Mouse (Mus musculus): ENCODE measurements around the gene Max. TPM values are rescaled to one million over a fixed set of nuclear protein-coding genes. Genes with fewer than 3 reads are reported as not detected.

Gene Max
- polyA plus RNA-seq, 1 experiment from 2014 or later: 13.1 TPM

DNA sequence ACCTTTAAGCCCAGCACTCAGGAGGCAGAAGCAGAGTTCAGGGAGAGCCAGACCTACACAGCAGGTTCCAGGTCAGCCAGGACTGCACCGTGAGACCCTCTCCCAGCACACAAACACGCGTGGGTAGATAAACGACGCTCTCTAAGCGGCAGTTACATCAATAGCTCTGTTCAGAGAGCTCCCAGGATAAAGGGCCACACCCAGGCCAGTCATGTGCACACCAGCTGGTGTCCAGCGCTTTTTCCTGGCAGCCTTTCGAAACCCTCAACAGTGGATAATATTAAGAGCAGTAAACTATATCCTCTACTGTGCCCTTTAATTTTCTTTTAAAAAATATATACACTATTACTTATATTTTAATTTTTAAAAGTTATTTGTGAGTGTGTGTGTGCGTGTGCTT, 49.8 kb downstream of the Max start:
- no peaks in the 10 kb centered on the region for H3K4me1 ChIP-seq
- no peaks in the 10 kb centered on the region for H3K9me3 ChIP-seq
- H3K27me3 ChIP-seq: no peaks in the 10 kb centered on the region
- H3K4me2 ChIP-seq: no peak overlapping the region
- H3K4me3 ChIP-seq: no peak overlapping the region
- ATAC-seq (ENCODE audit: borderline replicate concordance, extremely low read depth, low FRiP score, low TSS enrichment): no peak
- H3K27ac ChIP-seq: no peak overlapping the region
- H3K36me3 ChIP-seq: 0 out of 2 replicates have a peak, but pooled peaks cover 8% of the 10 kb centered on the region
- 66% methylated on average over 9 of the region's 9 CpGs for WGBS
- no peak overlapping the region for H3K9ac ChIP-seq

DNA sequence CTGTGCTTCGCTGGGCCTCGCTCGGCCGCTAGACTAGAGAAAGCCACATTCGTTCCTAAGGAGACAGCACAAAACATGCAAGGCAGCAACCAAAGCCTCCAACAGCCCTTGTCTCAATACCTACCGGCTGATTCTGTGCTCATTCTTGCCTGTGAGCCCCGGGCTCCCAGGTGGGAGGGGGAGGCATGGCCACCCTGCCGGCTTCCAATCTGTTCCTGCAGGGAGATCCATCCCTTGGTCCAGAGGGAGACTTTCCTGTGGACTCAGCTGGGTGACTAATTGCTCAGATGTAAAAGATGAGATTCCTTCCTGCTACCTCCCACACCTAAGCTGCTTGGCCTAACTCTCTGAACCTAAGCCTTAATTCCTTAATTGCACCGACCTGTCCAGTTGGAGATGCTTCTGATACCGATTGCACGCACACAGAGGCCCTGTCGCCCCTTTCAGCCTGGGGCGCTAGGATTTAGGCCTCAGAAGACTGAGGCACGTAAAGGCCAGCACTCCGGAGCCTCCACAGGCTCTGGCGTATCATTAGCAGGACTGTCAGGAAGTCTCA, 50.8 kb downstream of the Max start:
- no peak overlapping the region for H3K27ac ChIP-seq
- ATAC-seq (ENCODE audit: borderline replicate concordance, extremely low read depth, low FRiP score, low TSS enrichment): no peak

DNA sequence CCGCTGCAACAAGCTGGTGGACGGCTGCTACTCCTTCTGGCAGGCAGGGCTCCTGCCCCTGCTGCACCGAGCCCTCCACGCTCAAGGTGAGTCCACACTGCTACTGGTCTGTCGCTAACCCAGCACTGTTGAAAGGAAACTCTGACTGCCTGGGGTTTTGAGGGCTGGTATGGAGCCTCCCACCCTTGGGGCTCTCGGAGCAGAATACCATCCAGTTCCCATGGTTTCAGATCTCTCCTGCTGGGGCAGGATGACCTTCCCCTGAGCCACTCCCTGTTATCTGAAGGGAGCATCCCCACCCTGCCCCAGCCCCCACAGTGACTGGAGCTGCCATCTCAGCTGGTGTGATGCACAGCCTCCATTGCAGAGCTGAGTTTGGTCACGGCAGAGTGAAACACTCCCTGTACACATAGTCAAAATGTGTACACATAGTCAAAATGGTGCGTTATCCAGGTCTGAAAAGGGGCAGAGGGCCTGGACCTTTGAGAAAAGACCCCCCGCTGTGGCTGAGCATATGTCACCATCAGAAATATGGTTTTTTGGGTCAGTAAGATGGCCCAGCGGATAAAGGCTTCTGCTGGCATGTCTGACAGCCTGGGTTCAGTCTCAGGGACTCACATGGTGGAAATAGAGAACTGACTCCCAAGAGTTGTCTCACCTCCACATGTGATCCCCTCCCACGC, 51.6 kb downstream of the Max start:
- Histone ChIP-seq H3K4me3 (no peak overlapping the region), H3K9ac (no peak overlapping the region), H3K4me1 (no peaks in the 10 kb centered on the region), H3K36me3 (0 out of 2 replicates have a peak, but pooled peaks cover 8% of the 10 kb centered on the region), H3K27ac (no peak overlapping the region), H3K27me3 (no peaks in the 10 kb centered on the region), H3K9me3 (no peaks in the 10 kb centered on the region), H3K4me2 (no peak overlapping the region)
- 81% methylated on average over 11 of the region's 11 CpGs for WGBS
- ATAC-seq (ENCODE audit: borderline replicate concordance, extremely low read depth, low FRiP score, low TSS enrichment): peak; percentile 31; the same call in 1 of the 2 replicates

More for the DNA sequence above, 50.8 kb downstream of the Max start:
- WGBS: 81% methylated on average over 16 of the region's 16 CpGs
- Histone ChIP-seq H3K27me3 (no peaks in the 10 kb centered on the region), H3K4me2 (no peak overlapping the region), H3K9ac (no peak overlapping the region), H3K36me3 (0 out of 2 replicates have a peak, but pooled peaks cover 8% of the 10 kb centered on the region), H3K4me1 (no peaks in the 10 kb centered on the region), H3K9me3 (no peaks in the 10 kb centered on the region), H3K4me3 (no peak overlapping the region)

DNA sequence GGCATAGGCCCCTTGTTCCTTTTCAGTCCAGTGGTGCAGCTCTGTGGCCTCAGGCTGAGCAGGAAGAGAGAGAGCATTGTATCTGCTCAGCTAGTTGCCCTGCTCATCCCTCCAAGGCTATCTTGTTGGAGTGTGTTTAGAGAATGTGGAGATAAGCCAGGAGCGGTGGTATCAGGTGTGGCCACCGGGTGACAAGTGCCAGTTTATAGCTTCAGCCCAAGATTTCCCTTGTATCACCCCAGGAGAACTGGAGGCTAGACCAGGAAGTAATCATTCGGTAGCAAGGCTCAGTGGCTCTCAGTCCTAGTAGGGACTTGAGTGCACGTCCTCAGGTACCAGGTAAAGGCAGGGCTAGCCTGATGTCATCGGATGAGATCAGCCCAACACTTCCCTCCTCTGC, 52.8 kb downstream of the Max start:
- 69% methylated on average over 5 of the region's 5 CpGs for WGBS
- no peak overlapping the region for H3K9ac ChIP-seq
- no peaks in the 10 kb centered on the region for H3K27me3 ChIP-seq
- no peaks in the 10 kb centered on the region for H3K4me1 ChIP-seq
- no peak overlapping the region for H3K4me3 ChIP-seq
- no peaks in the 10 kb centered on the region for H3K9me3 ChIP-seq
- peak; percentile 55; the same call in 1 of the 2 replicates for ATAC-seq (ENCODE audit: borderline replicate concordance, extremely low read depth, low FRiP score, low TSS enrichment)
- H3K27ac ChIP-seq: no peak overlapping the region
- no peak overlapping the region for H3K4me2 ChIP-seq
- 0 out of 2 replicates have a peak, but pooled peaks cover 8% of the 10 kb centered on the region for H3K36me3 ChIP-seq

DNA sequence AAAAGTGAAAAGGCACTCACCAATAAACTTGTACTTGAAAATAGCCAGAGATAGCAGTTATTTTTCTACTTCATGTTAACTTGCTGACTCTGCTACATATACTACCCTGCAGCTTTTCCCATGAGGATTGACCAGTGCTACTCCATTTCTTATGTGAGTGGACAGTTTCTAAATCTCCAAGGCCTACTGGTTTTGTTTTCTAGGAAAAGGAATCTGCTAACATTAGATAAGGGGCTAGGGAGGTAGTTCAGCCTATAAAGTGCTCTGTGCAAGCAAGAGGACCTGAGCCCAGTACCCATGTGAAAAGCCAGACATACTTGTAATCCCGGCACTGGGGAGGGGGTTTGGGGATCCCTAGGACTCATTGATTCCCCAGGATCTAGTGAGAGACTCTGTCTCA, 55.7 kb downstream of the Max start:
- Histone ChIP-seq H3K4me2 (no peak overlapping the region), H3K36me3 (0 out of 2 replicates have a peak, but pooled peaks cover 4% of the 10 kb centered on the region), H3K4me1 (no peaks in the 10 kb centered on the region), H3K9ac (no peak overlapping the region), H3K27me3 (no peaks in the 10 kb centered on the region), H3K9me3 (no peaks in the 10 kb centered on the region), H3K4me3 (no peak overlapping the region), H3K27ac (no peak overlapping the region)
- ATAC-seq (ENCODE audit: borderline replicate concordance, extremely low read depth, low FRiP score, low TSS enrichment): no peak
- WGBS: 80% methylated on average over 1 of the region's 1 CpGs

DNA sequence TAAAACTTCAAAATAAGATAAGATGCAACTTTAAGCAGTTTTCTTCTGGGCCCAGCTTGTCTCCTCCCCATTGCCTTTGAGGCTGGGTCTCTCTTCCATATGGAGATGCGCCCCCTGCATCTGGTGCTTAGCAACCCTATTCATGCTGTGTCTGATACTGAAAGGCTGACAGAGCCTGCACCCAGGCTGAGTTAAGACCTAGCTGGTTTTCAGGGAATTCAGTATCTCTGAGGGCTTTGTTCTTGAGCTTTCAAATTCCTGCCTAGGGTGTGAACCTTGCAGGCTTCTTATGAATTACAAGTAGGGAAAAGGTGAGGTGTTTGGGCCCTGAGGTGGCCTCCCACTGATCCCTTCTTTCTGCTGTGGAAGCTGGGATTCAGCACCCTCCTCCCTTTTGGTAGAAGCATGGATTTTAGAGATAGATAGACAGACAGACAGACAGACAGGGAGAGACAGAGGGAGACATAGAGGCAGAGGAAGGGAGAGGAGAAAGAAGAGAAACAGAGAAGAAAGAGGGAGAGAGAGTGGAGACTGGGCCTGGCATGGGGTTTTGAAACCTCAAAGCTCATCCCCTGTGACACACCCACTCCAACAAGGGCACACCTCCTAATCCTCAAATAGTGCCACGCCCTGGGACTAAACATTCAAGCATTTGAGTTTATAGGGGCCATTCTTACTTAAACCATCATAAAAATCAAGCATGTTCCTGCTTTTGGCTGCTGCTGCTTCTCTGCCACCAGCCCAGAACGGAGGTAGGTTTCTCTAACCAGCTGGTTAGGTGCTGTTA, 60.3 kb downstream of the Max start:
- Histone ChIP-seq H3K4me2 (no peak overlapping the region), H3K9me3 (no peaks in the 10 kb centered on the region), H3K4me1 (no peaks in the 10 kb centered on the region), H3K4me3 (no peak overlapping the region), H3K27me3 (no peaks in the 10 kb centered on the region), H3K36me3 (no peaks in the 10 kb centered on the region), H3K27ac (no peak overlapping the region), H3K9ac (no peak overlapping the region)
- no peak for ATAC-seq (ENCODE audit: borderline replicate concordance, extremely low read depth, low FRiP score, low TSS enrichment)
- WGBS: 87% methylated on average over 3 of the region's 3 CpGs

DNA sequence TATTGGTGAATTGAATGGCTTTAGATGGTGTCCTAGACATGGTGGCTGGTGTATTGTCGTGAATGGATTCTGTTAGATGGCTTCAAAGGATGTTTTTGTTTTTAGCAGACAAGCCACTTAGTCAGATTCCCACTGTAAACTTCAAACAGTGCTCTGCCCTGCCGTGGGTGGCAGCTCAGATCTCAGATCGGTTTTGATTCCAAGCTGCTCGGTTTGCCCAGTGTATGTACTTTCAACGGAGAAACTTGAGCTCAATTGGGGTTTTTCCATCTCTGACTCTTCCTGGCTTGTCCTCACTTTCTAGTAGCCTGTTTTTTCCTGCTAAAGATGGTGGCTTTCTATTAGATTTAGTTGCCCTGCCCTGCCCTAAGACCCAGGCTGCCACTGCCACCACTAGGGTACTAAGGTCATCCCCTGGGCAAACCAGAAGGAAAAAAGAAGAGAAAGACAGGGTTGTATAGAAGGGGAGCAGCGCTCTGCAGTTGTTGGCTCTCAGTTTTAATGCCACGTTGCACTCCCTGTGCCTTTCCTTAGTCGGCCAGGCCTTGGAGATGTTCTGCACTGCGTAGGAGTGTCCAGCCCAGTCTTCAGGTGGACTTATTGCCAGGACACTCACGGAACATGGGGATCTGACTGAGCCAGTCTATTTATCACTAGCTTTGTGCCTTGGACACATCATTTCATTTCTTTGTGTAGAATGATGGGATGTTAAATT, 62.6 kb downstream of the Max start:
- Histone ChIP-seq H3K27ac (no peak overlapping the region), H3K9me3 (no peaks in the 10 kb centered on the region), H3K4me1 (no peaks in the 10 kb centered on the region), H3K4me2 (no peak overlapping the region), H3K9ac (no peak overlapping the region), H3K27me3 (no peaks in the 10 kb centered on the region), H3K4me3 (no peak overlapping the region), H3K36me3 (no peaks in the 10 kb centered on the region)
- no peak for ATAC-seq (ENCODE audit: borderline replicate concordance, extremely low read depth, low FRiP score, low TSS enrichment)
- 85% methylated on average over 10 of the region's 10 CpGs for WGBS

DNA sequence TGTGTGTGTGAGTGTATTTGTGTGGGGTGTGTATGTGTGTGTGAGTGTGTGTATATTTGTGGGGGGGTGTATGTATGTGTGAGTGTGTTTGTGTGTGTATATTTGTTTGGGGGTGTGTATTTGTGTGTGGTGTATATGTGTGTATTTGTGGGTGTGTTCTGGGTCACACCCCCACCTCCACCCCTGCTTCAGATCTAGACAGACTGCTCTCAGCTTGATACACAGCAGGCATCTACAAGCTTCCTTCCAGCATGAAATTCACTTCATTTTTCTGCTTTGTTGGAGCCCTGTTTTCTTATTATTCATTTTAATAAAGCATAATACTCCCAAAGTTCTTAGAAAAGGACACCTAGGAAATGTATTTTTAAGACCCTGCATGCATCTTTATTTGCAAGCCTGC, 63.9 kb downstream of the Max start:
- no peak overlapping the region for H3K4me3 ChIP-seq
- no peak overlapping the region for H3K9ac ChIP-seq
- no peak overlapping the region for H3K4me2 ChIP-seq
- ATAC-seq (ENCODE audit: borderline replicate concordance, extremely low read depth, low FRiP score, low TSS enrichment): no peak
- H3K27me3 ChIP-seq: no peaks in the 10 kb centered on the region
- no peaks in the 10 kb centered on the region for H3K4me1 ChIP-seq
- H3K36me3 ChIP-seq: no peaks in the 10 kb centered on the region
- no peaks in the 10 kb centered on the region for H3K9me3 ChIP-seq
- H3K27ac ChIP-seq: no peak overlapping the region

DNA sequence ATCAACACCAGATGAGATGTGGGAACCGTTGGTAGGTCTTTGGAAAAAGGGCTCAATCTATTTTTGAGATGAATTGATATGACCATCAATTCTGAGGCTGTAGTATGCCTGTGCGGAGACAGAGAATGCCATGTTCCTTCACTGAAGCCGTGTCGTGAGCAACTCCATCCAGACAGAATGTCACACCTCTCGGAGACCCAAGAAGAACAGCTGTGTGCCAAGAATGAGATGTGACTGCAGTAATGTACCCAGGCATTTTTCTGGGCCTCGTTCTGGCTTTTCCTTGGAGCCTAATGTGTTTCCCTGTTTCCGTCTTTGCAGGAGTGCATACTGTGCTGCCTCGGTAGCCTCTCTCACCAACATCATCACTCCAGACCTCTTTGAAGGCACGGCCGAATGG, 65.0 kb downstream of the Max start:
- H3K9ac ChIP-seq: no peak overlapping the region
- H3K27me3 ChIP-seq: no peaks in the 10 kb centered on the region
- WGBS: 84% methylated on average over 10 of the region's 10 CpGs
- no peak overlapping the region for H3K4me3 ChIP-seq
- H3K4me1 ChIP-seq: no peaks in the 10 kb centered on the region
- H3K27ac ChIP-seq: no peak overlapping the region
- H3K9me3 ChIP-seq: no peaks in the 10 kb centered on the region
- no peak for ATAC-seq (ENCODE audit: borderline replicate concordance, extremely low read depth, low FRiP score, low TSS enrichment)
- no peak overlapping the region for H3K4me2 ChIP-seq
- H3K36me3 ChIP-seq: peaks cover 5% of the 10 kb centered on the region; the same call in 1 of the 2 replicates

DNA sequence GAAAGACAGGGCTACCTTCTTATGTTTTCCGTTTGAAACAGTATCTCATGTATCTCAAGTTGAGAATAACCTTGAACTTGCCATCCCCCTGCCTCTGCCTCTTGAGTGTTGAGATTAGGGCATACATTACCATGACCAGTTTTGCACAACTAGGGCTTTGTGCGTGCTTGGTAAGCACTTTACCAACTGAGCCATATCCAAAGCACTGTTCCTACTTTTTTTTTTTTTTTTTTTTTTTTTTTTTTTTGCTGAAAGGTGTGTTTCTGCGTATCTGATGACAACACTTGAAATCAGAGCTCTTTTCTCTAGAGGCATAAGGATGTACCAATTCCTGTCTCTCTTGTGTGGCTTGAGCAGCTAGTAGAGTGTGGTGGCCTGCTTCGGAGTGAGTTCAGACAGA, 65.4 kb downstream of the Max start:
- Histone ChIP-seq H3K4me3 (no peak overlapping the region), H3K4me1 (no peaks in the 10 kb centered on the region), H3K9me3 (no peaks in the 10 kb centered on the region), H3K4me2 (no peak overlapping the region), H3K27me3 (no peaks in the 10 kb centered on the region), H3K9ac (no peak overlapping the region), H3K36me3 (peaks cover 5% of the 10 kb centered on the region; the same call in 1 of the 2 replicates), H3K27ac (no peak overlapping the region)
- no peak for ATAC-seq (ENCODE audit: borderline replicate concordance, extremely low read depth, low FRiP score, low TSS enrichment)
- whole genome bisulfite sequencing: 85% methylated on average over 4 of the region's 4 CpGs

DNA sequence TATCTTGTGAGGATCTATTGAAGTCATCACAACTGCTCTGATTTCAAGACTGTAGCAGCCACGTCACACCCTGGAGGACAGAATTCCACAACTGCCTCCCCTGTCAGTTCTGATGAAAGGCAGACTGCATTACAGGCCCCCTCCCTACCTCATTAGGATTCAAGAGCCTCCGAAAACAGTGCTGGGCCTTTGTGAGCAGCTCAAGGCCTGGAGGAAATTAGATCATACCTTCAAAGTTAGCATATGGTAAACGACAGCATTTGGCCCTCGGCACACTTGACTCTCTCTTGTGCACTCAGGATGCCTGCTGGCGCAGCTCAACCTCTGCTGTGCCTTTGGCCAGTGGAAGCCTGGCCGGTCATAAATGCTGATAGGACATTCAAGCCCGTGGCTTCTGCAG, 66.2 kb downstream of the Max start:
- H3K9ac ChIP-seq: no peak overlapping the region
- WGBS: 60% methylated on average over 7 of the region's 7 CpGs

More for the DNA sequence above, 66.2 kb downstream of the Max start:
- Histone ChIP-seq H3K27me3 (no peaks in the 10 kb centered on the region), H3K27ac (no peak overlapping the region), H3K4me3 (no peak overlapping the region), H3K4me1 (no peaks in the 10 kb centered on the region), H3K4me2 (no peak overlapping the region), H3K36me3 (peaks cover 5% of the 10 kb centered on the region; the same call in 1 of the 2 replicates), H3K9me3 (no peaks in the 10 kb centered on the region)
- no peak for ATAC-seq (ENCODE audit: borderline replicate concordance, extremely low read depth, low FRiP score, low TSS enrichment)
